Comparison of ENCODE assay signal across 14 mouse cellular contexts in genomic region chr9:101061035-101061434, GRCm38 (mm10). TPM values are rescaled to one million over a fixed set of nuclear protein-coding genes. Genes with fewer than 3 reads are reported as not detected.
DNase-seq lines count a peak whose midpoint lies in the region; ATAC-seq and TF ChIP-seq lines count a peak whose summit lies in the region.
"Had no signal": no experiment of that assay in that cellular context is flagged by ENCODE, and none has a peak within 500 bp of the region (broad histone marks: within the 10 kb centered on the region; RNA-seq: fewer than 3 reads in every experiment).

No protein-coding gene starts in this region.

- no peak overlapping the region for H3K4me3 ChIP-seq in liver, postnatal 0 days (ENCODE audit: low read depth, low read length)
- no peak overlapping the region for H3K4me3 ChIP-seq in liver, embryonic 11.5 days (ENCODE audit: low read depth, low read length)
- H3K4me3 ChIP-seq: intestine, embryonic 15.5 days; limb, embryonic 10.5 days; lung, embryonic 15.5 days; stomach, embryonic 15.5 days had no signal

- no peak for ATAC-seq in liver, postnatal 0 days
- ATAC-seq in liver, embryonic 11.5 days (replicated peaks; ENCODE audit: low FRiP score): no peak
- ATAC-seq in megakaryocyte-erythroid progenitor cell, adult 5-6 weeks (replicated peaks; ENCODE audit: low FRiP score, low TSS enrichment, poor library complexity, severe bottlenecking): peak; percentile 84
- ATAC-seq: intestine, embryonic 15.5 days had no signal

- H3K4me2 ChIP-seq in liver, postnatal 0 days (ENCODE audit: low read depth, low read length): no peak overlapping the region
- no peak overlapping the region for H3K4me2 ChIP-seq in liver, embryonic 11.5 days
- H3K4me2 ChIP-seq: intestine, embryonic 15.5 days; lung, embryonic 15.5 days; stomach, embryonic 15.5 days had no signal

- 50% methylated on average over 11 of the region's 11 CpGs for WGBS in liver, postnatal 0 days (ENCODE audit: insufficient replicate concordance)
- WGBS in liver, embryonic 11.5 days: 61% methylated on average over 11 of the region's 11 CpGs

- peaks cover 3% of the 10 kb centered on the region; the same call in 1 of the 2 replicates for H3K4me1 ChIP-seq in liver, postnatal 0 days (ENCODE audit: insufficient read depth)
- H3K4me1 ChIP-seq in liver, embryonic 11.5 days (replicated peaks; ENCODE audit: control insufficient read depth, insufficient read depth, low read length): no peaks in the 10 kb centered on the region
- H3K4me1 ChIP-seq: stomach, embryonic 15.5 days had no signal

- DNase-seq in liver, postnatal 0 days: peak; percentile 27
- DNase-seq in liver, embryonic 11.5 days (ENCODE audit: low spot score): no peak
- peak; percentile 93 for DNase-seq in T-cell, adult 2 months (ENCODE audit: low spot score)
- peak; percentile 96 for DNase-seq in thymus, postnatal 0 days (ENCODE audit: low spot score)
- no peak for DNase-seq in cerebellum, postnatal 25 days
- DNase-seq in adrenal gland, postnatal 10 days: no peak
- no peak for DNase-seq in cerebellum, adult 9-11 months
- DNase-seq: gastrocnemius, postnatal 10 days; heart, postnatal 10 days had no signal

- TF ChIP-seq CTCF in liver, postnatal 0 days (IDR thresholded peaks at IDR 0.05; ENCODE audit: low read depth): no peak

- no peak for TF ChIP-seq EP300 in liver, postnatal 0 days (IDR thresholded peaks at IDR 0.05; ENCODE audit: low read depth)

- no peak overlapping the region for H3K9ac ChIP-seq in liver, postnatal 0 days (replicated peaks)
- no peak overlapping the region for H3K9ac ChIP-seq in liver, embryonic 11.5 days (ENCODE audit: low read depth, low read length)
- H3K9ac ChIP-seq: intestine, embryonic 15.5 days; lung, embryonic 15.5 days; stomach, embryonic 15.5 days had no signal

- no peaks in the 10 kb centered on the region for H3K27me3 ChIP-seq in liver, postnatal 0 days (ENCODE audit: insufficient read depth, low read length)
- no peaks in the 10 kb centered on the region for H3K27me3 ChIP-seq in liver, embryonic 11.5 days (replicated peaks; ENCODE audit: control insufficient read depth, insufficient read depth, low read length)
- H3K27me3 ChIP-seq: intestine, embryonic 15.5 days; lung, embryonic 15.5 days; stomach, embryonic 15.5 days had no signal

- H3K36me3 ChIP-seq in liver, postnatal 0 days (replicated peaks; ENCODE audit: insufficient read depth, low read length): no peaks in the 10 kb centered on the region
- H3K36me3 ChIP-seq in liver, embryonic 11.5 days (ENCODE audit: control insufficient read depth, insufficient read depth, low read length): no peaks in the 10 kb centered on the region
- H3K36me3 ChIP-seq: intestine, embryonic 15.5 days; limb, embryonic 10.5 days; lung, embryonic 15.5 days; stomach, embryonic 15.5 days had no signal

- H3K27ac ChIP-seq in liver, postnatal 0 days (ENCODE audit: low read depth): no peak overlapping the region
- H3K27ac ChIP-seq in liver, embryonic 11.5 days (ENCODE audit: low read depth, low read length): no peak overlapping the region
- H3K27ac ChIP-seq: intestine, embryonic 15.5 days; limb, embryonic 10.5 days; lung, embryonic 15.5 days; stomach, embryonic 15.5 days had no signal

- no peaks in the 10 kb centered on the region for H3K9me3 ChIP-seq in liver, postnatal 0 days (ENCODE audit: low read length)
- H3K9me3 ChIP-seq in liver, embryonic 11.5 days (ENCODE audit: control insufficient read depth, low read length): no peaks in the 10 kb centered on the region
- H3K9me3 ChIP-seq: intestine, embryonic 15.5 days; lung, embryonic 15.5 days; stomach, embryonic 15.5 days had no signal

RNA-seq across cellular contexts. Expression of gene Msl2, which starts 12.9 kb away (rescaled TPM):
- polyA plus RNA-seq in liver, postnatal 0 days (2015; fragmentation: Nextera tagmentation; extraction: Ambion mirVana): 2.2 and 2.4 TPM in 2 replicates
- polyA plus RNA-seq in liver, embryonic 11.5 days (2014; fragmentation: Nextera tagmentation; extraction: Ambion mirVana): 4.7 and 4.9 TPM in 2 replicates
- 50.4 and 86.2 TPM in 2 replicates for total RNA-seq in megakaryocyte-erythroid progenitor cell, adult 5-6 weeks (2014; fragmentation: Nextera tagmentation)
- total RNA-seq in megakaryocyte-erythroid progenitor cell, adult 5-6 weeks (2017): 50.3 and 52.2 TPM in 2 replicates
- 9.5 and 11.7 TPM in 2 replicates for polyA plus RNA-seq in thymus, postnatal 0 days (2015; fragmentation: Nextera tagmentation; extraction: Ambion mirVana)
- total RNA-seq in adrenal gland, postnatal 10 days (2021): 10 to 100 TPM; 44.4 to 47.7 TPM

RNA-seq across cellular contexts. Expression of gene Pccb, which starts 26.3 kb away (rescaled TPM):
- polyA plus RNA-seq in liver, postnatal 0 days (2015; fragmentation: Nextera tagmentation; extraction: Ambion mirVana): 14.2 and 15.6 TPM in 2 replicates
- polyA plus RNA-seq in liver, embryonic 11.5 days (2014; fragmentation: Nextera tagmentation; extraction: Ambion mirVana): 8.7 and 10.2 TPM in 2 replicates
- total RNA-seq in megakaryocyte-erythroid progenitor cell, adult 5-6 weeks (2014; fragmentation: Nextera tagmentation): 27.7 and 37.8 TPM in 2 replicates
- total RNA-seq in megakaryocyte-erythroid progenitor cell, adult 5-6 weeks (2017): 23.4 and 33.2 TPM in 2 replicates
- polyA plus RNA-seq in thymus, postnatal 0 days (2015; fragmentation: Nextera tagmentation; extraction: Ambion mirVana): 13.4 and 13.9 TPM in 2 replicates
- total RNA-seq in adrenal gland, postnatal 10 days (2021): 100 to 1,000 TPM; 203 to 209 TPM

Comparison
In these comparisons a context has a peak if more than half of its experiments do, and no peak if none do; other contexts are left out.
1. DNase-seq: peak in liver, postnatal 0 days (single experiment), T-cell, adult 2 months (single experiment) and thymus, postnatal 0 days (single experiment); none in liver, embryonic 11.5 days (single experiment), cerebellum, postnatal 25 days (0 of 2), adrenal gland, postnatal 10 days (single experiment) and cerebellum, adult 9-11 months (single experiment).